Mouse (Mus musculus): Measurements from ENCODE around the gene E330017A01Rik.

The E330017A01Rik gene

GRCm38 (mm10) chr16:58662287-58662791 is 23.8 kb upstream of the E330017A01Rik start:
- DNase-seq, result no peak

GRCm38 (mm10) chr16:58661826-58662225 is 23.3 kb upstream of the E330017A01Rik start:
- no peak for DNase-seq

GRCm38 (mm10) chr16:58658668-58659067 is 20.1 kb upstream of the E330017A01Rik start:
- DNase-seq, result no peak

- DNase-seq, result no peak
These were observed 18.0 kb upstream of the E330017A01Rik start for GRCm38 (mm10) chr16:58656526-58656925.

- no peak for DNase-seq
These were observed 17.2 kb upstream of the E330017A01Rik start for GRCm38 (mm10) chr16:58655751-58656150.

GRCm38 (mm10) chr16:58649979-58650378 is 11.4 kb upstream of the E330017A01Rik start:
- DNase-seq, result no peak

DNA sequence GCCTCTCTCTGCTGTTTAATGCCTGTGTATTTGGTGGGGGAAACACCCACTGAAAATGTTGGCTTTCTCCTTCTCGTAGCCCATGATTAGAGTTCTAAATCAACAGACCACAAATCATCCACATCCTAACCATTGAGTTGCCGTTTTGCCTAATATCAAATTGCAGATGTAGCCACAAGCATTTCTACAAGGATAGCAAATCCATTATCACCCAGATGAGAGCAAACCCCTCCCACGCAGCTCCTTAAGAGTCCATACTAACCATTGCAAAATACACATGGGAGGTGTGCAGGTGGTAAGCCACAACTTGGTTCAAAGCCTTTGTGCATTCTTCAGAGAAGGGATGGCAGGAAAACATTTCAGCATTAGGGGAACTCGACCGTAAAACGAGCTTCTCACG is 523 bp downstream of the E330017A01Rik start:
- no peak for DNase-seq

GRCm38 (mm10) chr16:58637448-58637847 is 1.1 kb downstream of the E330017A01Rik start:
- DNase-seq, result no peak

GRCm38 (mm10) chr16:58635866-58636265 is 2.7 kb downstream of the E330017A01Rik start:
- DNase-seq, result no peak

DNA sequence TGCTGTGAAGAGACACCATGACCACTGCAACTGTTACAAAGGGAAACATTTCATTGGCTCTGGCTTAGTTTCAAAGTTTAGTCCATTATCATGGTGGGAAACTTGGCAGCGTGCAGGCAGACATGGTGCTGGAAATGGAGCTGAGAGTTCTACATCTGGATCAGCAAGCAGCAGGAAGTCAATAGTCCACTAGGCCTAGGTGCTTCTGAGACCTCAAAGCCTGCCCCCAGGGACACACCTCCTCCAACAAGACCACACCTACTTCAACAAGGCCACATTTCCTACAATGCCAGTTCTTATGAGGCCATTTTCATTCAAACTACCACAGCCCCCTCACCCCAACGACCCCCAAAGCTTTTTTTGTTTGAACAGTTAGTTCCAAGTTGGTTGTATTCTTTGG is 8.8 kb downstream of the E330017A01Rik start:
- DNase-seq, result no peak

DNA sequence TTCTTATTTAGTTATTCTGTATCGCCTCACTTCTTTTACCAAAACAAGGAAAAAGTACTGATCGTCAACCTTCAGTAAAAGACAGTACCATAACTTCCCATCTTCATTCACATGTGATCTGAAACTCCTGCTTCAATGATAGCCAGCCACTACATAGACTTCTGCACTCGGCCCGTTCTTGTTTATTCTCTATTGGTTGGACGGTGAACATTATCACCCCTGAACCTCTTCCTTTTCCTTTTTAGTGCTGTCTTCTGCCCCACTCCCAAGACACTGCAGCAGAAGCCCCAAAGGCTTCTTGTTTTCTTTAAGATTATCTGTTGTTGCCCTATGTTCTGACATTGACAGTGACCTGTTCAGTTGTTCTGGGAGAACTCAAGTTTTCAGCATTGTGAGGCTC is 9.6 kb downstream of the E330017A01Rik start:
- DNase-seq, result no peak

DNA sequence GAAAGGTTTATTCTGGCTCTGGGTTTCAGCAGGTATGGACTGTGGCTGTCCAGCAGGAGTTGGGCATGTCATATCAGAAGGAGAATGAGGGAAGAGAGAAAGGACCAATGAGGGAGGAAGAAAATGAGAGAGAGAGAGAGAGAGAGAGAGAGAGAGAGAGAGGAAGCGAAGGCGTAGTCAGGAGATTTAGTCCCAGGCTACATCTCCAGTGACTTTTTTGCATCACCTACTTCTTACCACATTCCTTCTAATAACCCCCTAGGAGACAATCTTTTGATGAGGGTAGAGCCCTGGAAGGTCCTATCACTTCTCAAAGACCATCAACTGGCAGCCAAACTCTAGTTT is 10.2 kb downstream of the E330017A01Rik start:
- no peak for DNase-seq

- no peak for DNase-seq
These were observed 10.8 kb downstream of the E330017A01Rik start for GRCm38 (mm10) chr16:58627597-58628335.

DNA sequence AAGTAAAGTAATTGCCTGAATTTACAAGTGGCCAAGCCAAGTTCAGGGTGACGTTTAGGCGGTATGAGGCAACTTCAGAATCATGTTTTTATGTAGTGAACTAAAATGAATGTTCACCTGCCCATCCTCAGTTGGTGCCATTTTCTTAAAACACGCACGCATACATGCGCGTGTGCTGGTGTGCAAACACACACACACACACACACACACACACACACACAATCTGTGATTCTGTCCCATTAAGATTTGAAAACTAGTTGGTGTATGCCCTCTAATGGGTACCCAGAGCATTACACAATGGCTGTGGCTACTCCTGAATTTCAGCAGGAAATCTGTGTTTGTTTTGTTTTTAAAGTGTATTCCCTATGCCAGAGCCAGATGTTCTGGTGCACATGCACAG is 14.6 kb downstream of the E330017A01Rik start:
- DNase-seq, result peak in 1 of 2 experiments; percentile 51

- no peak for DNase-seq
These were observed 15.4 kb downstream of the E330017A01Rik start for GRCm38 (mm10) chr16:58623114-58623513.

- DNase-seq, result peak; percentile 44 to 68
These were observed 16.2 kb downstream of the E330017A01Rik start for GRCm38 (mm10) chr16:58622377-58622776.

- DNase-seq, result no peak
These were observed 21.2 kb downstream of the E330017A01Rik start for GRCm38 (mm10) chr16:58617346-58617745.

- no peak for DNase-seq
These were observed 21.7 kb downstream of the E330017A01Rik start, which contains the start of gene Gm813 for GRCm38 (mm10) chr16:58616878-58617277. Gene Gm813, minus strand, starts transcription at chr16:58616978.

DNA sequence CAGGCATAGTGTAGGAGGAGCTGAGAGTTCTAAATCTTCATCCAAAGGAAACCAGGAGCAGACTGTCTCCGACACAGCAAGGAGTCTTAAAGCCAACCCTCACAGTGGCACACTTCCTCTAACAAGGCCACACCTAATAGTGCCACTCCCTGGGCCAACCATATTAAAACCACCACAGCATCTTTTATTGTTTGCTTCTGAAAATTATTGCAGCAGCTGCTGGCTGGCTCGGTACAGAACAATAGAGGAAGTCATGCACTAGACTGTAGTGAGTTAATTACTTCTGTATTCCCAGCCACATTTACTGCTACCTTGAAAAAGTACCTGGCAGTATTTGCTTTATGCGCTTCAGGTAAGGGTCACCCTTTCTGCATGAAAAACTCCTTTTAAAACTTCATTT is 25.6 kb downstream of the E330017A01Rik start:
- no peak for DNase-seq

DNA sequence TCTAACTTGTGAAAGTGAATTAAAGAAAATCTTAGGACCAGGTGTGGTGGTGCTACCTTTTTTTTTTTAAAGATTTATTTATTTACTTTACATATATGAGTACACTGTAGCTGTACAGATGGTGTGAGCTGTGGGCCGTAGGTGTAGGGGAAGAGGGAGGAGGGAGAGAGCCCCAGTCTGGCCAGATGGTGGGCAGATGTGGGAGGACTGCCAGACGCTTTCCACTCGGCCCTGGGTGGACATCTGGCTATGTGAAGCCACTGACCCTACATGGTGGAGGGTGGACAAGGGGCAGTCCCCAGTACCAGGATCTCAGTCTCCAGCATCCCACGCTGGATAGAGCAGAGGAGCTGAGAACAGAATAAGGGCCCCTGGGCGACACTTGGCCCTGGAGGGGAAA is 31.4 kb downstream of the E330017A01Rik start:
- DNase-seq, result no peak

- DNase-seq, result no peak
These were observed 33.9 kb downstream of the E330017A01Rik start for GRCm38 (mm10) chr16:58604680-58605079.

GRCm38 (mm10) chr16:58603831-58604230 is 34.7 kb downstream of the E330017A01Rik start:
- no peak for DNase-seq

GRCm38 (mm10) chr16:58600846-58601245 is 37.7 kb downstream of the E330017A01Rik start:
- DNase-seq, result no peak

DNA sequence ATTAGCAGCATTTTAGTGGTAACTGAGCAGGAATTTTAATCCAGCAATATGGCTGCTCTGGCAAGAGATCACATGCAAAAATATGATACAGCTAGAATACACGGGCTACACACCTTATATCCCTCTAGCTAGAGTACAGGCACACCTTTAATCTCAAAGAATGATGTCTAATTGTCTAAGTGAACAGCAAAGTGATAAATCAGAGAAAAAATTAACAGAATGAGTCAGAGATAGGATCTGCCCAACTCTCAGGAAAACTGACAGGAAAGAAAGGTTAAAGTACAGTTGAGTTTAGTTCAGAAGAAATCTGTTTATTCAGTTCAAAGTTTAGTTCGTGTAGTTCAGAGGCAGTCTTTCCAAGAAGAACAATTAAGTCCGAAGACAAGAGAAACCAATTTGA is 47.2 kb downstream of the E330017A01Rik start:
- DNase-seq, result no peak

DNA sequence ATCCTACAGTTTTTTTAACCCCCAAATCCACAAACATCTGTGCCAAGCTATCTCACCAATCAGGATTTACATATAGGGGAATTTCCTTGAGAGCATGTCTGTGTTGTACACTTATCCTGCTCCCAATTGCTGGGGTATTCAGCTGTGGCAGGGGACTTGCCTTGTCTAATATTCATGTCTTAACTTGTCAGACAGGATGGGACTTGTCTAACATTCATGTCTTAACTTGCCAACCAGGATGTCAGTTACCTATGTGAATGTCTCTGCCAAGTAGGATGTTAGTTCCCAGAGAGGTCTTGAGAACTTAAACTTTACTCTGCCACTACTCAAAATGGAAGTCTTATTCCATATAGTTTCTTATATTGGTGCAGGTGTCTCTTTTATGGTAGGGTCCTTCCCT is 49.1 kb downstream of the E330017A01Rik start:
- DNase-seq, result no peak

Data from lung, postnatal 4 days (tissue).